In the genomic region with DNA sequence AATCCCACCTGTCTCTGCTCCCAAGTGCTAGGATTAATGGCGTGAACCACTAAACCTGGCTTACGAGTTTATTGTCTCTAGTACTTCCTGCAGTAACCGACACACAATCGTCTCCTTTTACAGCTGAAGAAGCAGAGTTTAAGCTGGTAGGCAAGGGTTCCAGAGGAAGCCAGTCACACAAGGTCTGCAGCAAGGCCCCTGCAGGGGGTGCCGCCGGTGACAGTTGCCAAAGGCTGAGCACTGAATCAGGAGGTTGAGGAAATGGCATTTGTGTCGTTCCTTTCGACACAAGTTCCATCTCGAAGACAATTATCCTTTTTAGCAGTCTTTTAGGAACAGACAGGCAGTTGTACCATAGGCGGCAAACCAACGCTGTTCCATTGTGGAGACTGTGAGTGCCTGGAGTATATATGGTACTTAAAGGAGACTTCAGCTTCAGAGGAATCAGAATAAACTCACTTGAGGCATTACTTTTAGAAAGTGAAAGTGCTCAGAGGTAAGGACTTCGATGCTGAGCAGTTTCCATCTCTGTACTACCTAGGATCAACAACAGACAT, we compare ENCODE assay signal across 22 mouse cellular contexts. TPM values are rescaled to one million over a fixed set of nuclear protein-coding genes. Genes with fewer than 3 reads are reported as not detected.
DNase-seq lines count a peak whose midpoint lies in the region; ATAC-seq lines count a peak whose summit lies in the region.
"Had no signal": no experiment of that assay in that cellular context is flagged by ENCODE, and none has a peak within 500 bp of the region (broad histone marks: within the 10 kb centered on the region; RNA-seq: fewer than 3 reads in every experiment).

No protein-coding gene starts in this region.

- peaks cover 19% of the 10 kb centered on the region for H3K4me1 ChIP-seq in kidney, embryonic 16.5 days (ENCODE audit: insufficient read depth, low read length)
- H3K4me1 ChIP-seq: intestine, embryonic 15.5 days had no signal

- H3K4me2 ChIP-seq in kidney, embryonic 16.5 days (replicated peaks; ENCODE audit: low read depth, low read length): no peak overlapping the region
- H3K4me2 ChIP-seq: embryonic facial prominence, embryonic 15.5 days; intestine, embryonic 15.5 days had no signal

- H3K9me3 ChIP-seq in kidney, embryonic 16.5 days (ENCODE audit: low read length): no peaks in the 10 kb centered on the region
- H3K9me3 ChIP-seq: embryonic facial prominence, embryonic 15.5 days; heart, embryonic 10.5 days; intestine, embryonic 15.5 days had no signal

- 54% methylated on average over 12 of the region's 12 CpGs for WGBS in kidney, embryonic 16.5 days

- no peak overlapping the region for H3K4me3 ChIP-seq in kidney, embryonic 16.5 days (ENCODE audit: low read length)
- H3K4me3 ChIP-seq: embryonic facial prominence, embryonic 15.5 days; heart, embryonic 10.5 days; intestine, embryonic 15.5 days; layer of hippocampus, adult 2 months had no signal

- ATAC-seq in kidney, embryonic 16.5 days (ENCODE audit: low FRiP score, low TSS enrichment): no peak
- peak; percentile 31 for ATAC-seq in CD4-positive, CD25-positive, alpha-beta regulatory T cell, adult 4 months
- ATAC-seq: intestine, embryonic 15.5 days; liver, postnatal 0 days; midbrain, embryonic 16.5 days had no signal

- no peak overlapping the region for H3K9ac ChIP-seq in kidney, embryonic 16.5 days (replicated peaks; ENCODE audit: low read length)
- H3K9ac ChIP-seq: embryonic facial prominence, embryonic 15.5 days; intestine, embryonic 15.5 days; liver, postnatal 0 days had no signal

- no peaks in the 10 kb centered on the region for H3K36me3 ChIP-seq in kidney, embryonic 16.5 days (ENCODE audit: insufficient read depth, low read length)
- H3K36me3 ChIP-seq: embryonic facial prominence, embryonic 15.5 days; heart, embryonic 10.5 days; intestine, embryonic 15.5 days had no signal

- H3K27ac ChIP-seq in kidney, embryonic 16.5 days (ENCODE audit: low read length): peak overlapping the region; percentile 26; the same call in 1 of the 2 replicates
- H3K27ac ChIP-seq: embryonic facial prominence, embryonic 15.5 days; heart, embryonic 10.5 days; intestine, embryonic 15.5 days; layer of hippocampus, adult 2 months had no signal

- no peak for DNase-seq in kidney, postnatal 36 days
- DNase-seq in naive thymus-derived CD4-positive, alpha-beta T cell, adult 2 months (ENCODE audit: low read depth): peak; percentile 81
- DNase-seq in thymus, postnatal 36 days: peak; percentile 55 to 72
- DNase-seq in adrenal gland, postnatal 36 days: no peak
- DNase-seq in ovary, postnatal 10 days (ENCODE audit: low spot score): no peak
- DNase-seq: adrenal gland, postnatal 25 days; cerebellum, adult 11-12 months; cerebellum, postnatal 36 days; gastrocnemius, postnatal 36 days; kidney, postnatal 10 days; liver; liver, postnatal 0 days; lung, postnatal 10 days; right cerebral cortex, postnatal 4 days had no signal

- H3K27me3 ChIP-seq in kidney, embryonic 16.5 days (ENCODE audit: insufficient read depth, low read length): no peaks in the 10 kb centered on the region
- H3K27me3 ChIP-seq: CH12.LX; embryonic facial prominence, embryonic 15.5 days; intestine, embryonic 15.5 days had no signal

RNA-seq across cellular contexts. Expression of gene Lef1, which starts 49.0 kb away (rescaled TPM):
- polyA plus RNA-seq in kidney, embryonic 16.5 days (2015; fragmentation: Nextera tagmentation; extraction: Ambion mirVana): 20.0 and 28.6 TPM in 2 replicates
- 100 to 1,000 TPM; 208 to 272 TPM for polyA plus RNA-seq in CD4-positive, CD25-positive, alpha-beta regulatory T cell, adult 4 months (2017; shearing (Covaris generic))
- 10 to 100 TPM; 10.5 to 14.2 TPM for total RNA-seq in adrenal gland, postnatal 36 days (2021)

Comparison
In these comparisons a context has a peak if more than half of its experiments do, and no peak if none do; other contexts are left out.
1. DNase-seq: peak in naive thymus-derived CD4-positive, alpha-beta T cell, adult 2 months (single experiment) and thymus, postnatal 36 days (2 of 2); none in kidney, postnatal 36 days (0 of 2), adrenal gland, postnatal 36 days (0 of 2) and ovary, postnatal 10 days (single experiment).